Mouse (Mus musculus) thymus, adult 18-20 months (tissue): ENCODE data around the gene Sh3tc1.
A peak's percentile ranks its signal among the peaks of the same experiment; 100 is the strongest.

ENCODE experiments used
- DNase-seq, 2 experiments: peaks; one replicate each; pipeline ENCODE4 v3.0.0; 2022; ENCODE audit warnings: mixed read lengths in 2 of 2

Gene Sh3tc1

GRCm38 (mm10) chr5:35739536-35740278 lies at the start of gene Sh3tc1:
Sh3tc1 (minus strand) TSS chr5:35739987.
- DNase-seq: no peak

- DNase-seq: no peak
Measured at GRCm38 (mm10) chr5:35788719-35789118, 48.9 kb upstream of the Sh3tc1 start.

DNA sequence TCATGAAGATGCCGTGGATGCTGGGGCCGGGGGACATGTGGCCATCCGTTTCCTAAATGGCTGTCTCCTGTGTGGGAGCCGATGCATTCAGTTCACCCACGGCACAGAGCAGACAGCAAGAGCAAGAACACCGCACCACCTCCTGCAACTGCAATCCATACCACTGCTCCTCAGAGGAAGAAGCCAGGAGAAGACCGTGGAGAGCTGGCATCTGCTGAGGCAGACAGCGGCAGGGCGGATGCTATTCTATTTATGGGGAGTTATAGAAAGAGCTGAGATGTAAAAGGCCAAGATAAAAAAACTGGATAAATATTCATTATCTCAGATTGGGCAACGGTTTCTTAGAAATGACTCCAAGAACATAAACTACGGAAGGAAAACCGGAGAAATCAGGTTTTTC lies 48.1 kb upstream of the Sh3tc1 start:
- no peak for DNase-seq

GRCm38 (mm10) chr5:35785853-35786252 lies 46.1 kb upstream of the Sh3tc1 start:
- DNase-seq: no peak

DNA sequence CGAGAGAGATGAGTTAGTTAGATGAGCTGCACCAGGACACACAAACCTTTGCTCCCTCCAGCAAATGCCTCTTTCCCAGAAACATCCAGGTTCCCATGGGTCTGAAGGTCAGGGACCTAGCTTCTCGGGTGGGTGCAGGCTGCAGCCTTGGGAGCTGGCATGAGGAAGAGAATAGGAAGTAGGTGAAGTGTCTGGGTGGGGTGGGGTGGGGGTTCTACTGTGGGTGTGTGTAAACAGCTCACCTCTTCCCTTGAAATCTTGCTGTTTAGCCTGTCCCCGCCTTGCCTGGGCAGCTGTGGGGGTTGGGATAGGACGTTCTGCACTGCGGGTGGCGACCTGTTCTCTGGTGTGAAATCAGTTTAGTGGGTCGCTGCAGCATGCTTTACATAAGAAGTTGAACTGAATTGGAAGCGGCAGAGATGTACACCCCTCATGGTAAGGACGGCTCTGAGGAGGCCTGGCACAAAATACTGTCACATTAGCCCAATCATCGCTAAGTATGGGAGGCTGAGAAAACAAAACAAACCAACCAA lies 42.9 kb upstream of the Sh3tc1 start:
- no peak for DNase-seq

- DNase-seq: no peak
Measured at GRCm38 (mm10) chr5:35781116-35781515, 41.3 kb upstream of the Sh3tc1 start.

- no peak for DNase-seq
Measured at GRCm38 (mm10) chr5:35774137-35774424, 34.3 kb upstream of the Sh3tc1 start.

GRCm38 (mm10) chr5:35773274-35774136 lies 33.7 kb upstream of the Sh3tc1 start:
- no peak for DNase-seq

DNA sequence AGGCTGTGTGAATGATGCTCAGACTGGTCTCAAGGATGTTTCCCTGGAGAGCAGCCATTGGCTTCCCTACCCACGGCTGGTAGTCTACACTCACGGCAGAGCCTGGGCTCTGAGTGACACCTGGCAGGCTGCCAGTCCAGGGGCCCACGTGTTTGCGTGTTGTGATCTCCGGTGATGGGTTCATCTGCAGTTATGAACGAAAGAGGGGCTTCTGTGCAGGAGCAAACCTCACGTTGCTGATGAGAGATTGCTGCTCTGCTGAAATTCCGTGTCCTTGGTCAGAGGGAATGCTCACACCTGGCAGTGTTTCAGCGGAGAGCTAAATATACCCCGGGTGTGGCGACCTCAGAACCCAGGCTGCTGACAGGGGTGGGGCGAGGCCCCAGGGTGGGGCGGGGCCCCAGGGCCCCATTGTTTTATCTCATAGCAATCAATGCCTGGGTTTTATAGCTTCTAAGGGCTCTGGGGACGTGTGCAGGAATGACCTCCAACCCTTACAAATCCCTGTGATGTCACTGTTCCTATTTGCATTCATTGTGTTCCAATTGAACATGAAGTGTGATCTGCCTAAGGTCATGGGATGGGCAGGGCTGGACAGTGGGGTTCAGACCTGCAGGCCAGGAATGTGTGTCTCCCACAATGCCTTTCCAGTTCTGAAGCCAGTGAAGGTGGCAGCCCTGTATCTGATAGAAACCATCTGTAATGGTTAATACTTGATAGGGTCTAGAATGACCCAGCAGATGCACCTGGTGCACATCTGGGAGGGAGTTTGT lies 31.3 kb upstream of the Sh3tc1 start:
- DNase-seq: no peak

- DNase-seq: no peak
Measured at GRCm38 (mm10) chr5:35770246-35770645, 30.5 kb upstream of the Sh3tc1 start.

DNA sequence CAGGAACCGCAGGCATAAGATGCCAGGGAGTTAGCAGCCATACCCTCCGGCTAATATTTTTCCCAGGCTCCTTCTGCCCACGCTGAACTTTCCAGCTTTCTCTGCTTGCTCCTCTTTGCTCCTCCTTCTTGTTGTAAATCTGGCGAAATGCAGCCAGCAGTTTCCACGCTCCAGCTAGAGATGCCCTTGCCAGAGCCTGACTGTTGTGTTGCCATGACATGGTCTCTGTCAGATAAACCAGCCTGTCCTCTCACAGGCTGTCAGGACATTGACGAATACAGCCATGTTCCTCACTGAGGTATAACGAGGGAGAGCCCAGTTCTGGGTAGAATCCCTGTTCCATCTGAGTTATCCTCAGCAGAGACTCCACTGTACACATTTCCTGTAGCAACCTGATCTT lies 29.2 kb upstream of the Sh3tc1 start:
- no peak for DNase-seq

DNA sequence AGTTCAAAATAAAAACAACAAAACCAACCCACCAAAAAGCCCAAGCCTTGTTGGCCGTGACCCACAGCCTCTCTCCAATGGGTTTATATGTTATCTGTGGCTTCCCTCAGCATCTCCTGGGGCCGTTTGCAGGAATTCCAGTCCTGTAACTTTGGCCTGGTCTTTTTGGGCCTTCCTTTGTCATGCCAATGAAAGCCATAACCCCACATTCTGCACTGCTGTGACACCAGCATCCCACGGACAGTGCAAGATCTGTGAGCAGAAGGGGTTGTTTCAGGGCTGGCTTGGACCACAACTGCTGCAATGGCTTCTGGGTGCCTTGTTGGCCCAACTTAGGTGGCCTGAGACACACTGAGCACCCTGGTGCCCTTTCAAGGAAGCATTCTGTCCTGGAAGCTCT lies 28.7 kb upstream of the Sh3tc1 start:
- no peak for DNase-seq

DNA sequence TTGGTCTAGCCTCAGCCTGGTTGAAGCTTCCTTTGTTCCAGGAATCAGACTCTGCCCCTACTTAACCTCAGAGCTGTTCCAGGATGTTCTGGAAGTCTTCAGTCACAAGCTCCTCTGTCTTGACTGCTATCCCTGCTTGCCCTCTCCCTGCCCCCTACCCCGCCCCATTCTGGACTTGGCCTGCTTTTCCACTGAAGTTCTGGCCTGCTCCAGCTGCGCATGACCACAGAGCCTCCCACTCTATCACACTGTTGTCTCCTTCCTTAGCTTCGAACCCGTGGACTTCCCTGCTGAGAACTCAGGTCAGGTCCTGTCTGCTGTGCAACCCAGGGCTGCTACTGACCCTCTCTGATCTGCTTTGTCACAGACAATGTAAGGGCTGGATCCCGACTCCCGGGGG lies 26.1 kb upstream of the Sh3tc1 start:
- DNase-seq: no peak

- DNase-seq: no peak
Measured at GRCm38 (mm10) chr5:35762850-35763249, 23.1 kb upstream of the Sh3tc1 start.

DNA sequence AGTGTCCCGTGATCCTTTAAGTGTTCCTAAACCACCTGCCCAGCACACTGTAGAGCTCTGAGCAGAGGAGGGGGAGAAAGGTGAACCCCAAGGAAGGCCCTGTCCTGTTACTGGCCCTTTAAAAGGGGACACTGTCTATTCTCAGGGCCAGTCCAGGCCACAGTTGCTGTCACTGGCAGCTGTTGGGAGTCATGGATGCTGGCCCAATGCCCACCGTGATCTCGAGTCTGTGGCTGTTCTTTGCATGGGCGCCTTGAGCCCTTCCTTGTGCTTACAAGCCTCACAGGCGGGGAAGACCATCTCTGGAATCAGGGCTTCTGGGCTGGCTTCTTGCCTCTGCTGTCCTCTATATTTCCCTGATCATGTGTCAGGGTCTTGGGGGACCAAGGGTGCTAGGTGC lies 22.6 kb upstream of the Sh3tc1 start:
- DNase-seq: no peak

DNA sequence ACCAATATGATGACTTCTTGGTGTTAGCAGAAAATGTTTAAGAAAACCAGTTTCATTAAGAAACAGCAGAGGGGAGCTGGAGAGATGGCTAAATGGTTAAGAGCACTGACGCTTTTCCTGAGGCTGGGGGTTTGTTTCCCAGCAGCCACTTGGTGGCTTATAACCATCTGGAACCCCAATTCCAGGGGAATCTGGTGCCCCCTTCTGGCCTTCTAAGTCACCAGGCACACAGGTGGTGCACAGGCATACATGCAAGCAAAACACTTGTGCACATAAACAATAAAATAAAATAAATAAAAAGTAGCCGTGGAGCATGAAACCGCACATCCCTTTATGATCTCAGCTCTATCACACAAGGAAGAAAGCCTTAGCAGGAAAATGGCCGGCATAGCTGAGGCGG lies 21.5 kb upstream of the Sh3tc1 start:
- DNase-seq: no peak

- peak; percentile 33 to 37 for DNase-seq
Measured at GRCm38 (mm10) chr5:35758081-35759053, 18.6 kb upstream of the Sh3tc1 start.

DNA sequence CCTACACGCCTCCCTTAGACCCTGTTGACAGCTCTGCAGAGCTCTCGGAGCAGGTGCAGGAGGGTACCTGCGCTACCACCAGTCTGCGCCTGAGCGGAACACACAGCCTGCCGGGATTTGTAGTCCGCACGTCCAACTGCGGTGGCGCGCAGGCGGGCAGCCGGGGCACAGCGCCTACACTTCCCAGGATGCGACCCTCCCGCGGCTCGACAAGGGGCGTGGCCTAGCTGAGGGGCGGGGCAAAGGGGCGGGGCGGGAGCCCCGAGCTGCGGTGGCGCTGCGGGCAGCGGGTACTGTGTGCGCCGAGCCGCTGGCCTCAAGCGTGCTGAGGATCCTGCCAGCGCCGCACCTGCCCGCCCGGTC lies 17.8 kb upstream of the Sh3tc1 start, which contains the start of gene Ablim2:
TSS of gene Ablim2 (plus strand) at position 242 of the 363 bp plus-strand sequence.
- peak; percentile 92 to 93 for DNase-seq

GRCm38 (mm10) chr5:35756997-35757638 lies 17.3 kb upstream of the Sh3tc1 start:
- DNase-seq: peak; percentile 16 to 43

DNA sequence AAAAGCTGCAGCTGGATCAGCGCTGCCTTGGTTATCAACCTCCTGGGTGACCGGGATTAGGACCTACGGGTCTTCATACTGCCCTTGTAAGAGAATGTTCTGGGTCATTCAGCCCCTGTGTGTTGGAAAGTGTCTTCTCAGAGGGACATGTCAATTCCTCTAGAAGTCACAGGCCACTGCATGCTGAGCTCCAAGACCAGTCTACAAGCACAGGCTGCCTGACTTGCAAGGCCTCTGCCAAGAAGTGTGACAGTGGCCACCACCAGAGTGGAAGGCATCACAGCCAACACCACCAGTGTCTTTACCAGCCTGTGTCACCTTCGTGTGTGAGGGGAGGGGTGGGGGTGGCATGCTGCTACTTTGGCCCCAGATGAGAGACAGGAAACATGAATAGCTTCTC lies 16.2 kb upstream of the Sh3tc1 start:
- no peak for DNase-seq

DNA sequence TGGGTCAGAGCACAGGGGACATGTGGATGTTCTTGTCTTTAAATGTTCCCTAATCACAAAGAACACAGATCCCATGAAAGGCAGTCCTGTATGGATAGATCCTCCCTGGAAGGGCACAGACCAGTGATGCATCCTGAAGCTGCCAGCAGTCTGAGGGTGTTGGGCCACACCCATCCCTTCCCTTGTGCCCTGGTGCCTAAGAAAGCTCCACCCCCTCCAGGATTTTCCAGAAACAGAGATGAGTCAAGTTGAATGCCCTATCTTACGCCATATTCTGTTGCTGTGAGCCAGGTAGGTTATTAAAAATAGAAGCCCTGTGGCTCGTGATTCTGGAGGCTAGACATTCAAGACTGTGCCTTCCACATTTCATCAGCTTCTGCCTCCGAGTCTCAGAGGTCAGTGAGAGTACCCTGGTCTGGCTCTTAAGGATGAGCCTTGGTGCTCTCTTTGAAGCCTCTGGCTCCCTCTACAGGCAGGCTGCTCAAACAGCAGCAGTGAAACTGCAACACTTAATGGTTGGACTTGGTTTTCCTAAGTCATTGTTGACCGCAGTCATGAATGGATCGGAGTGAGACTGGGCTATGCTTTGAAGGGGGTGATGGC lies 15.4 kb upstream of the Sh3tc1 start:
- no peak for DNase-seq
